Mouse (Mus musculus): ENCODE measurements around the gene Btc.

The Btc gene

GRCm38 (mm10) chr5:91402339-91403211 lies at the start of gene Btc:
Gene Btc (minus strand): TSS chr5:91402994.
- DNase-seq (ENCODE audit: low read depth, low spot score) = peak; percentile 48

- no peak for DNase-seq (ENCODE audit: low read depth, low spot score)
Measured at GRCm38 (mm10) chr5:91444981-91445517, 42.3 kb upstream of the Btc start.

- no peak for DNase-seq (ENCODE audit: low read depth, low spot score)
Measured at GRCm38 (mm10) chr5:91436563-91436962, 33.8 kb upstream of the Btc start.

- no peak for DNase-seq (ENCODE audit: low read depth, low spot score)
Measured at GRCm38 (mm10) chr5:91434723-91435658, 32.2 kb upstream of the Btc start.

- DNase-seq (ENCODE audit: low read depth, low spot score) = no peak
Measured at GRCm38 (mm10) chr5:91428547-91428946, 25.8 kb upstream of the Btc start.

GRCm38 (mm10) chr5:91413814-91414213 lies 11.0 kb upstream of the Btc start:
- no peak for DNase-seq (ENCODE audit: low read depth, low spot score)

- DNase-seq (ENCODE audit: low read depth, low spot score) = no peak
Measured at GRCm38 (mm10) chr5:91404263-91404662, 1.5 kb upstream of the Btc start.

- no peak for DNase-seq (ENCODE audit: low read depth, low spot score)
Measured at GRCm38 (mm10) chr5:91403281-91403680, 487 bp upstream of the Btc start.

GRCm38 (mm10) chr5:91400493-91401096 lies 2.2 kb downstream of the Btc start:
- no peak for DNase-seq (ENCODE audit: low read depth, low spot score)

GRCm38 (mm10) chr5:91375467-91375866 lies 27.3 kb downstream of the Btc start:
- DNase-seq (ENCODE audit: low read depth, low spot score) = no peak

- no peak for DNase-seq (ENCODE audit: low read depth, low spot score)
Measured at GRCm38 (mm10) chr5:91368061-91368565, 34.7 kb downstream of the Btc start.

- no peak for DNase-seq (ENCODE audit: low read depth, low spot score)
Measured at GRCm38 (mm10) chr5:91366925-91367324, 35.9 kb downstream of the Btc start.

- DNase-seq (ENCODE audit: low read depth, low spot score) = no peak
Measured at GRCm38 (mm10) chr5:91363274-91363991, 39.4 kb downstream of the Btc start.

GRCm38 (mm10) chr5:91352645-91353044 lies 50.1 kb downstream of the Btc start:
- DNase-seq (ENCODE audit: low read depth, low spot score) = no peak

GRCm38 (mm10) chr5:91345681-91346080 lies 57.1 kb downstream of the Btc start:
- no peak for DNase-seq (ENCODE audit: low read depth, low spot score)

- no peak for DNase-seq (ENCODE audit: low read depth, low spot score)
Measured at GRCm38 (mm10) chr5:91345064-91345463, 57.7 kb downstream of the Btc start.

GRCm38 (mm10) chr5:91341981-91342760 lies 60.6 kb downstream of the Btc start:
- DNase-seq (ENCODE audit: low read depth, low spot score) = no peak

GRCm38 (mm10) chr5:91334227-91334626 lies 68.6 kb downstream of the Btc start:
- DNase-seq (ENCODE audit: low read depth, low spot score) = no peak

- DNase-seq (ENCODE audit: low read depth, low spot score) = no peak
Measured at GRCm38 (mm10) chr5:91332079-91332865, 70.5 kb downstream of the Btc start.

Data from retina, adult 2 months (tissue).